Mouse (Mus musculus) limb, embryonic 13.5 days (tissue): ENCODE measurements around the gene Serpine2. TPM values are rescaled to one million over a fixed set of nuclear protein-coding genes. Genes with fewer than 3 reads are reported as not detected.
A peak's percentile ranks its signal among the peaks of the same experiment; 100 is the strongest.

ENCODE experiments used
- ATAC-seq: fragments of 200-750 bp; cut with Nextera tagmentation; 2 replicates; pipeline ENCODE4 v1.8.0; 2017; ENCODE audit warnings: low read depth, moderate number of reproducible peaks, moderate TSS enrichment; ENCODE audit not compliant: low FRiP score
- H3K27ac ChIP-seq: fragments of 300-500 bp; sonication (generic); 2 replicates; pipeline ENCODE4 v1.5.1; 2015; ENCODE audit warnings: inconsistent platforms, mild to moderate bottlenecking, moderate library complexity
- H3K27me3 ChIP-seq: fragments of 300-500 bp; sonication (generic); 2 replicates; pipeline ENCODE4 v1.6.1; 2015; ENCODE audit warnings: mild to moderate bottlenecking, inconsistent platforms
- H3K36me3 ChIP-seq: fragments of 300-500 bp; sonication (generic); 2 replicates; pipeline ENCODE4 v1.6.1; 2015; ENCODE audit warnings: inconsistent platforms, mild to moderate bottlenecking, moderate library complexity
- H3K4me1 ChIP-seq: fragments of 300-500 bp; sonication (generic); 2 replicates; pipeline ENCODE4 v1.6.1; 2015; ENCODE audit warnings: inconsistent platforms
- H3K4me2 ChIP-seq: fragments of 300-500 bp; sonication (generic); replicated peaks from 2 replicates; pipeline ENCODE4 v1.6.1; 2015; ENCODE audit warnings: inconsistent platforms, mild to moderate bottlenecking, moderate library complexity
- H3K4me3 ChIP-seq: fragments of 300-500 bp; sonication (generic); 2 replicates; pipeline ENCODE4 v1.5.1; 2015; ENCODE audit warnings: moderate library complexity, mild to moderate bottlenecking, inconsistent platforms
- H3K9ac ChIP-seq: fragments of 300-500 bp; sonication (generic); 2 replicates; pipeline ENCODE4 v1.6.1; 2015; ENCODE audit warnings: mild to moderate bottlenecking, inconsistent platforms
- H3K9me3 ChIP-seq: fragments of 300-500 bp; sonication (generic); 2 replicates; pipeline ENCODE4 v1.6.1; 2016; ENCODE audit warnings: inconsistent platforms
- WGBS: fragments of 180-500 bp; shearing (Covaris S2); methylation state at CpG from one replicate; pipeline ENCODE4 v1.1.7; 2015; 5-methylcytosine and 5-hydroxymethylcytosine counted together
- polyA plus RNA-seq: library from polyadenylated mRNA; unstranded; fragments of >200 nt; fragmentation: Nextera tagmentation; extraction: Ambion mirVana; gene quantifications from 2 replicates; pipeline ENCODE4 v1.2.1, GENCODE M21; 2015

Serpine2 gene
- polyA plus RNA-seq, 1 experiment from 2014 or later: 229 TPM

DNA sequence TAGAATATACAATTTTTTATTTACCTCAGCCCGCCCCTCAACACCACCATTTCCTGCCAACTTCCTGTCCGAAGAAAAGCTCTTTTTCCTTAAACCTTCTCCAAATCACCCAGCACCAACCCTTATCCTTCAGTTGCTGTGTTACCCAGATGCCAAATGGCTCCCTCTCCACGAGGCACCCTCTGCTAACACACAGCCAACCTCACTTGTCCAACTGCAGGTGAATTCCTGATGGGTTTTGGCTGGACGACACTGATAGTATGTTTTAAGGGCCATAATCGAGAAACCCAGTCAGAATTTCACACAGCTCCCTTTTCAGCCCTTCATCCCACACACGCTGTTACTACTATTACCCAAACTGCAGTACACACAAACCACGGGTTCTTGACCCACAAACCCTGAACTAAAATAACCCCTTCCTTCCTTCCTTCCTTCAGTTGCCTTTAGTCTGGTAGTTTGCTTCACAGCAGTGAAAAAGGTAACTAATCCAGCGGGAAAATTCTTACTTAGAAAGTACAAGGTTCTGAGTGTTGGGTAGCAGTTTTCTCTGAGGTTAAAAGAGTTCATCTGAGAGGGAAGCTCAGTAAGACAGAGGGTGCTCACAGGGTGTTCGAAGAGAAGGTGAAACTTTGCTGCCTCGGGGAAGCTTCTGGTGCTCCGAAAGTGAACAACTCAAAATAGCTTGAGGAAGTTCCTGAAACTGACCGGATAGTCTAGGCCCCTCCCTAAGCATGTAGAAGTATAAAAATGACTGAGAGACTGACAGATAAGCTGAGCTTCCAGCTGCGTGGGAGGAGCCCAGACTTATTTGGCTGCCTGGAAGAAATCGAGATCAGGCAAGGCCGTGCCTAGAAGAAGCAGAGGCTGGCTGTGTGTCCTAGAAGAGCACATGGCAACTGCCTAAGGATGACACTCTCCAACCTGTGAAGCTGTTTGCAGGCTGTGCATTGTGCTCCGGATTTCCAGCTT, 98.4 kb downstream of the Serpine2 start:
- no peak for ATAC-seq
- Histone ChIP-seq H3K4me2 (peak overlapping the region; percentile 83), H3K27me3 (no peaks in the 10 kb centered on the region), H3K9me3 (no peaks in the 10 kb centered on the region), H3K36me3 (no peaks in the 10 kb centered on the region), H3K4me3 (peak overlapping the region; percentile 87), H3K9ac (no peak overlapping the region), H3K27ac (no peak overlapping the region), H3K4me1 (peaks cover 20% of the 10 kb centered on the region)
- 63% methylated on average over 16 of the region's 16 CpGs for WGBS

DNA sequence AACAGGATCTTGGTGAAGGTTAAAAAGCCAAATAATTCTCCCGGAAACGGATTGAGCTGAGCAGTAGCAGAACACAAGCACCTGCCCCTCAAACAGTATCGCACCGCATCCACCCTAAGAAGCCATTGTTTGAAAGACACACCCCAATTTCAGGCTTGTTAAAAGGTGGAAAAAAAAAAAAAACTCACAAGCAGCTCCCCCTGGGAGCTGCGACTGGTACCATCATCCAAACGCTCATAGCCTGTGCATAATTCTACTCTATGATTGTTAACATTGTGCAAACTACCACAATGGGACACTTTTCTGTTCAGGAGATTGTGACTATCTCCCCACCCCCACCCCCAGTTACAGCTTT, 99.1 kb downstream of the Serpine2 start:
- H3K4me2 ChIP-seq: peak overlapping the region; percentile 83
- peak overlapping the region; percentile 87 for H3K4me3 ChIP-seq
- H3K27ac ChIP-seq: no peak overlapping the region
- H3K9me3 ChIP-seq: no peaks in the 10 kb centered on the region
- no peak overlapping the region for H3K9ac ChIP-seq
- peaks cover 25% of the 10 kb centered on the region for H3K4me1 ChIP-seq
- peak; percentile 41 for ATAC-seq
- WGBS: 3% methylated on average over 6 of the region's 6 CpGs
- H3K36me3 ChIP-seq: no peaks in the 10 kb centered on the region
- no peaks in the 10 kb centered on the region for H3K27me3 ChIP-seq

DNA sequence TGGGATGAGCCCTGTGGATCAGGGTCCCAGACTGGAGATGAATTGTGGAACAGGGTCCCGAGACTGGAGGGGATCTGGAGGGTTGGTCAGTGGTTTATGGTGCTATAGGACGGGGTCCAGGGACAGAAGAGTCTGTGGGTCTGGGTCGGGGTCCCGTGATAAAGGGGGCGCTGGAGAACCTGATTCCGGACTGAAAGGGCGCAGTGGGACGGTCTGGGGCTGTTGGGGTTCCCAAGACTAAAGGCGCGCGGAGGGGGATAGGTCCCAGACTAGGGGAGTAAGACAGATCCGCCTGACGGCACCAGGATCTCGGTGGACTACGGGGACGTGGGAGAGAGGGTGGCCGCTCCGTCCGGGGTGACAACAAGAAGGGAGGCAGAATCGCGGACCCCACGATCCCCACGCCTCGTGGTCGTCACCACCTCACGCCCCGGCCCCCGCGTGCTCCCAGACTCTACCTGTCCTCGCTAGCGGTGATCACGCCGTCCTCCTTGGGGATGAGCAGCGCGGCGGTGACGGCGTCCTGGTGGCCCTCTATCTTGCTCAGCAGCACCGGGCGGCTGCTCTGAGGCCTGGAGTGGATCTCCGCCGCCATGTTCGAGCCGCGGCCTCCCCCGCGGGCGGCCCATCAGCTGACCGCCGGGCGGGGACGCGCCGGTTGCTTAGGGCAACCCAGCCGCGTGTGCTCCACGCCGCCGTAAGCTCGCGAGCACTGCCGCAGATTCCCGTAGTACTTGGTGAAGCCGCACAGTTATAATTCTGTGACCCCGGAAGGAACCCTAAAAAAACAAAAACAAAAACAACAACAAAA, 99.7 kb downstream of the Serpine2 start:
- Histone ChIP-seq H3K9me3 (no peaks in the 10 kb centered on the region), H3K27ac (no peak overlapping the region), H3K4me2 (peak overlapping the region; percentile 83), H3K4me3 (peak overlapping the region; percentile 87), H3K9ac (peak overlapping the region; percentile 81), H3K27me3 (no peaks in the 10 kb centered on the region), H3K4me1 (peaks cover 26% of the 10 kb centered on the region), H3K36me3 (no peaks in the 10 kb centered on the region)
- under 1% methylated on average over 64 of the region's 65 CpGs for WGBS
- peak; percentile 95 for ATAC-seq

DNA sequence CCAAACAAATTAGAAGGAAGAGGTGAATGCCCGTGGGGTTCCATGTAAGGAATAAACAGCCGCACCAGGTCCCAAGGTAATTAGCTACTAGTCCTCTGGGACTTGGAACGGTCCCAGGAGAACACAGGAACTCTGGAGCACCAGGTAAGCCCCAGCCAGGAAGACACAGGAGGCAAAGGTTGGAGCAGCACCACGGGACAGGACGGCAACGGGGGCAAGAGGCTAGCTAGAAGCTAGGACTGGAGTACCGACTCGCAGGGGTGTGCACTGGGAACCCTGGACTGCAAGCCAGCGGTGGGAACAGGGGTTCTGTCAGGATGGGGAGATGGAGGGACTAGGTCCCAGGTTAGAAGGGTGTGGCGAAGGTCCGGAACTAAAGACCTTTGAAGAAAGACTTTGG, 100.3 kb downstream of the Serpine2 start:
- H3K27me3 ChIP-seq: no peaks in the 10 kb centered on the region
- peaks cover 26% of the 10 kb centered on the region for H3K4me1 ChIP-seq
- WGBS: 4% methylated on average over 11 of the region's 11 CpGs
- no peak overlapping the region for H3K27ac ChIP-seq
- H3K9ac ChIP-seq: peak overlapping the region; percentile 81
- peak overlapping the region; percentile 83 for H3K4me2 ChIP-seq
- peak overlapping the region; percentile 87 for H3K4me3 ChIP-seq
- H3K9me3 ChIP-seq: no peaks in the 10 kb centered on the region
- no peak for ATAC-seq
- no peaks in the 10 kb centered on the region for H3K36me3 ChIP-seq

DNA sequence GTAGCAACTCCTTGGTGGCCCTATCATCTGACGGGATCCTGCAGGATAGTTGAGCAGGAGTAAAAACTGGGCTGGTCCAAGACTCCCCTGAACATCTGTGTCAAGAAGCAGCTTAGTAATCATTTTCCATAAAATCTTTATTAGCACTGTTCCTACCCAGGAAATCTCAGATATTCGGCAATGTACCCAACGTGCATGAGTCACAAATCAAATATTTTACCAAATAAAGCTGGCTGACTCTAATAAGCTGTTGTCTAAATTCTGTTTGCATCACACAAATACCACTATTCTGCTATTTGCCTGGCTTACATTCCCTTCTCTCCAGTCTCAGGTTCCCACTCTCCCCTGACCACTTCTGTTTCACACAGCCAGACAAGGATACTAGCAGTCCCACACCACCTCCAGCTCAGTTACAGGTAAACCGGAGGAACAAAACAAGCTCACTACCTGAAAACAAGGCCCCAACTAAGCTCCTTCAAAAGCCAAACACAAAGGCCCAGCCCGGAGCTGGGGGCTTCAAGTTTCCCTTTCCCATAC, 101.5 kb downstream of the Serpine2 start:
- H3K9me3 ChIP-seq: no peaks in the 10 kb centered on the region
- H3K4me3 ChIP-seq: no peak overlapping the region
- no peak overlapping the region for H3K9ac ChIP-seq
- peak overlapping the region; percentile 83; the same call in 1 of the 2 replicates for H3K4me2 ChIP-seq
- no peak overlapping the region for H3K27ac ChIP-seq
- no peaks in the 10 kb centered on the region for H3K36me3 ChIP-seq
- 58% methylated on average over 5 of the region's 5 CpGs for WGBS
- peaks cover 26% of the 10 kb centered on the region for H3K4me1 ChIP-seq
- ATAC-seq: no peak
- H3K27me3 ChIP-seq: no peaks in the 10 kb centered on the region

DNA sequence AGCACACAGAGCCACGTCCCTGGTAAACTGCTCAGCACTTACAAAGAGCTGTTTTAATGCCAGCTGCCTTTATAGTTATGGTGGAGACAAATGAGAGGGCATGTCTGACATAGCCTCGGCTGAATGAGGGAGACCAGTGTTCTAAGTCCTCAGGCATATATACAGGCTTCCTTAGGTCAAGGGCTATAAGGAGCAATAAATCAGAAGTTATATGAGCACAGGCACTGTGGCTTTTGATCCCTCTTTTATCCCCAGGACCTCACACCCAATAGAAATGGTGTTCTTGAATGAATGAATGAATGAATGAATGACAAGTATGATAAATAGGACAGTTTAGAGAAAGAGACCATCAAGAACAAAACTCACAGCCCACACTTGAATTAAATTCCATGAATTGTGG, 102.0 kb downstream of the Serpine2 start:
- no peak overlapping the region; the same call in 1 of the 2 replicates for H3K4me2 ChIP-seq
- no peak overlapping the region for H3K27ac ChIP-seq
- H3K4me1 ChIP-seq: peaks cover 26% of the 10 kb centered on the region
- ATAC-seq: no peak
- H3K9ac ChIP-seq: no peak overlapping the region
- 25% methylated on average over 2 of the region's 2 CpGs for WGBS
- no peaks in the 10 kb centered on the region for H3K9me3 ChIP-seq
- no peaks in the 10 kb centered on the region for H3K27me3 ChIP-seq
- no peaks in the 10 kb centered on the region for H3K36me3 ChIP-seq
- no peak overlapping the region for H3K4me3 ChIP-seq

DNA sequence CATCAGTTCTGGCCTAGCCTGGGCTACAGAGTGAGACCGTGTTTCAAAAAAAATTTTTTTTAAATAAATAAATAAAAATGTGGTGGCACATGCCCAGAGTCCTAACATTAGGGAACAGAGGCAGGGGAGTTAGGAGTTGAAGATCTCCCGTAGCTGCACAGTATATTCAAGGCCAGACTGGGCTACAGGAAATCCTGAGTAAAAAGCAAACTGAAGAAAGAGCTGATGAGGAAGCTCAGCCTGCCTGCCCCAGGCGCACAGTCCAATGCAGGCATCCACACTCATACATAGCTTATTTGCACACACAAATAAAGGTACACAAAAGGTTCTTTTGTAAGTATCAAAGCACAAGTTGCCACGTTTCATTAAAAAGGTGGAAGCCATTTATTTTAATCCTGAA, 103.4 kb downstream of the Serpine2 start:
- Histone ChIP-seq H3K27me3 (no peaks in the 10 kb centered on the region), H3K9ac (no peak overlapping the region), H3K4me2 (no peak overlapping the region), H3K9me3 (no peaks in the 10 kb centered on the region), H3K4me1 (peaks cover 26% of the 10 kb centered on the region), H3K4me3 (no peak overlapping the region), H3K27ac (no peak overlapping the region), H3K36me3 (no peaks in the 10 kb centered on the region)
- 77% methylated on average over 4 of the region's 4 CpGs for WGBS
- no peak for ATAC-seq

DNA sequence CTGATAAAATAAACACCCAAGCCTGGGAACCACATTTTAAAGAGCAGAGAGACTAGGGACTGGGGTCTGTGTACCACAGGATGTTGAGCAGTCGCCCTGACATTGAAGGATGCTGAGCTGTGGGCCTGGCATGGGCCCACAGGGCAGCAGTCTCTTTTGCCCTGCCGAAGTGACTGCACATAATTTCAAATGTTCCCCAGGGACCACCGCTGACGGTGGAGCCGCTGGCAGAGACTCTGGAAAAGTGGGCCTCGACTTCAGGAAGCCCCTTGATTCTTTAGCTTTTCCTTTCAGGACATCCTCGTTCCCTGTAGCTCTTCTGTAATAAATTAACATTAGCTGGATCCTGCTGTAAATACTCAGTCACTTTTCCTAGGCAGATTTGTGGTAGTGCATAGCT, 103.8 kb downstream of the Serpine2 start:
- no peak overlapping the region for H3K4me3 ChIP-seq
- 54% methylated on average over 7 of the region's 7 CpGs for WGBS
- no peaks in the 10 kb centered on the region for H3K9me3 ChIP-seq
- peaks cover 26% of the 10 kb centered on the region for H3K4me1 ChIP-seq
- H3K27ac ChIP-seq: no peak overlapping the region
- no peak for ATAC-seq
- no peaks in the 10 kb centered on the region for H3K27me3 ChIP-seq
- no peaks in the 10 kb centered on the region for H3K36me3 ChIP-seq
- H3K4me2 ChIP-seq: no peak overlapping the region
- H3K9ac ChIP-seq: no peak overlapping the region

DNA sequence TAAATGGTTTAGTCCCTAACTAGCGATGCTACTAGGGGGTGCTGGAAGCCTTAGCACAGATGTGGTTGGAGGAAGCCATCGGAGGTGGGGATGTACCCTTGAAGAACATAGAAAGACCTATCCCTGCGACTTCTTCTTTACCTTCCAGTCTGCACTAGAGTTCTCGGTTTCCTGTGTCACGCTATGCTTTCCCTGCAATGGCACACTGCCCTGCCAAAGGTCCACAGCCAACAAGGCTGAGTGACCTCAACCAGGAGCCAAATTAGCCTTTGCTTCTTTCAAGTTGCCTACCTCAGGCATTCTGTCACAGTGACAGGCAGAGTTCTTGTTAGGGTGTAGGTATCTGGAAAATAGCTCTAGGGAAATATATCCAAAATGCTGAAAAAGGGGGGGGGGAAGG, 104.6 kb downstream of the Serpine2 start:
- H3K27ac ChIP-seq: no peak overlapping the region
- H3K9me3 ChIP-seq: no peaks in the 10 kb centered on the region
- H3K4me1 ChIP-seq: peaks cover 26% of the 10 kb centered on the region
- ATAC-seq: no peak
- WGBS: 84% methylated on average over 5 of the region's 5 CpGs
- H3K4me3 ChIP-seq: no peak overlapping the region
- H3K27me3 ChIP-seq: no peaks in the 10 kb centered on the region
- H3K9ac ChIP-seq: no peak overlapping the region
- no peaks in the 10 kb centered on the region for H3K36me3 ChIP-seq
- H3K4me2 ChIP-seq: no peak overlapping the region

DNA sequence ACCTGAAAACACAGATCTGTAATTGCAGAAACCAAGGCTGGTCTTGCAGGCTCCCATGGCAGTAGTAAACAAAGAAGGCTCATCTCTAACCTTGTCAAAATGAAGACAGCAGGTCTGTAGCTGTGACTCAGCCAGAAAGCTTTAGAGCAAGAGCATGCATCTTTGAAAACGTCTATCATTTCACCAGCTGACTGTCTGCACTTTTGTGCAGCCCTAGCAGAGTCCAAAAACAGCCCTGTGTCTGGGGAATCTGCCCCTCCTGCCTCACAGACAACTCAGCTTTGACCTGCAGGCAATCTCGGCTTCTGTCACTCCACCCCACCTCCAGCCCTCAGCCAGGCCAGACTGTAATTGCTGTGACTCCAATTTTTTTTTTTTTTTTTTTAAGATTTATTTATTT, 105.6 kb downstream of the Serpine2 start:
- no peak overlapping the region for H3K4me3 ChIP-seq
- 57% methylated on average over 2 of the region's 2 CpGs for WGBS
- H3K9ac ChIP-seq: no peak overlapping the region
- H3K27ac ChIP-seq: no peak overlapping the region
- no peak overlapping the region for H3K4me2 ChIP-seq
- ATAC-seq: no peak
- no peaks in the 10 kb centered on the region for H3K36me3 ChIP-seq
- H3K27me3 ChIP-seq: no peaks in the 10 kb centered on the region
- peaks cover 21% of the 10 kb centered on the region for H3K4me1 ChIP-seq
- peaks cover 3% of the 10 kb centered on the region; the same call in 1 of the 2 replicates for H3K9me3 ChIP-seq

DNA sequence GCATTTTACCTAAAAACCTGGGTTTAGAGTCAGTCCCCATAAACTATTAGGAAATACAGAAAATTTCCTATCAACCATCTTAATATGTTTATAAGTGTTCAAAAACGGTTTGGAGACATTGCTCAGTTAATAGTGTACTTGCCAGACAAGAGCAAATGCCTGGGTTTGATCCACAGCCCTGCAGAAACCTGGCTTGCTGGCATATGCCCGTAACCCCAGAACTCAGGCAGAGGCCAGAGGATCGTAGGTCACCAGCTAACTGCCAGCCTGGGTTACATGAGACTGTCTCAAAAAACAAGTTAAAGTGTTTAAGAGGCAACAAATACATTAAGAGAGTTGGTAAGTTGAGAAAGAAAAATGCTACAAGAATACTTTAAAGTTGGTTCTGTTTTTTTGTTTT, 106.0 kb downstream of the Serpine2 start:
- Histone ChIP-seq H3K36me3 (no peaks in the 10 kb centered on the region), H3K4me3 (no peak overlapping the region), H3K9me3 (peaks cover 4% of the 10 kb centered on the region; the same call in 1 of the 2 replicates), H3K4me1 (peaks cover 19% of the 10 kb centered on the region), H3K4me2 (no peak overlapping the region), H3K9ac (no peak overlapping the region), H3K27ac (no peak overlapping the region), H3K27me3 (no peaks in the 10 kb centered on the region)
- 85% methylated on average over 3 of the region's 3 CpGs for WGBS
- no peak for ATAC-seq

DNA sequence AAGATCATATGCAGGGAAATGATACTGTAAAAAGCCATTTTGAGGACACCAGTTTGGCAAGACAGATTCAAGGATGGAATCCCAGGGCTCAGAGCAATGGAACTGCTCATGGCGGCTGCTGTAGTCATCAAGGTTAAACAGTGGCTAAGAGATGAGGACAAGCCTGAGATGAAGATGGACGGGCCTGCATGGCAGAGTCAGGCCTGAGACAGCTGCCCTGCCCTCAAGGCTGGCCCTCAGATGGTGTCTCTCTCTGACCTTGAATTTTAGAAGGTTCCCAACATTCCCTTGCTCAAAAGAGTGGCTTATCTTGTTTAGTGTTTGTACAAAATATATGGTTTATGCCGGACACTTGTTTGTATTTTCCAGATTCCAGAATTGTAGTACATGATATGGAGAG, 107.5 kb downstream of the Serpine2 start:
- H3K4me3 ChIP-seq: no peak overlapping the region
- no peak for ATAC-seq
- no peaks in the 10 kb centered on the region for H3K36me3 ChIP-seq
- WGBS: 93% methylated on average over 3 of the region's 3 CpGs
- H3K4me2 ChIP-seq: no peak overlapping the region
- H3K4me1 ChIP-seq: peaks cover 6% of the 10 kb centered on the region
- no peaks in the 10 kb centered on the region for H3K27me3 ChIP-seq
- peaks cover 4% of the 10 kb centered on the region; the same call in 1 of the 2 replicates for H3K9me3 ChIP-seq
- no peak overlapping the region for H3K9ac ChIP-seq
- H3K27ac ChIP-seq: no peak overlapping the region
